Mouse (Mus musculus): ENCODE results near the gene Tmem88.

- TF ChIP-seq POLR2A (IDR thresholded peaks at IDR 0.05; ENCODE audit: control insufficient read depth, extremely low read depth, insufficient read depth, low read length, poor library complexity) (no peak), CTCF (IDR thresholded peaks at IDR 0.05; ENCODE audit: borderline replicate concordance, control insufficient read depth, extremely low read depth, insufficient read depth, low read length, poor library complexity) (no peak)
These were observed 29.4 kb downstream of the Tmem88 start for GRCm38 (mm10) chr11:69368356-69369214.

Measured in thymus, adult 2 months (tissue).